In the genomic region with DNA sequence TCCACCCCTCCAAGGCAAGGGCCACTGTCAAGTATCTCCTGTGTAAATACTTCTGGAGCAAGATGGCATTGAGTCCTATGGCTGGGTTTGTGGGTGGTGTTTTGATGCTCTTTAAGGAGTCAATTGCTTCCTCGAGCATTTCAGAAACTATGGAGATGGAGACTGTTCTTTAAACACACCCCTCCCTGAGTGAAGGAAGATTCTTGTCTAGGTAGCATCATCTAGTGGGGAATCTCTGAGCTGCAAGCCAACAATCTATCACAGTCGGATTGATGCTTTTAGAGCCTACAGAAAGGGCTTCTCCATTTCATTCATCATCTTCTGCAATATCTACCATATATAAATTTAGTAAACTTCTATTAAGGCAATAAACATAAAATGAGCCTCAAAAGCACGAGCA, we compare ENCODE assay signal across 15 mouse cellular contexts.
DNase-seq lines count a peak whose midpoint lies in the region; ATAC-seq and TF ChIP-seq lines count a peak whose summit lies in the region.
"Had no signal": no experiment of that assay in that cellular context is flagged by ENCODE, and none has a peak within 500 bp of the region (broad histone marks: within the 10 kb centered on the region; RNA-seq: fewer than 3 reads in every experiment).

No protein-coding gene starts in this region.

- 73% methylated on average over 3 of the region's 3 CpGs for WGBS in forebrain, embryonic 14.5 days
- WGBS in forebrain, embryonic 13.5 days = 82% methylated on average over 3 of the region's 3 CpGs
- WGBS in intestine, postnatal 0 days = 58% methylated on average over 3 of the region's 3 CpGs
- 66% methylated on average over 3 of the region's 3 CpGs for WGBS in intestine, embryonic 15.5 days
- WGBS in midbrain, embryonic 14.5 days = 74% methylated on average over 3 of the region's 3 CpGs
- 77% methylated on average over 3 of the region's 3 CpGs for WGBS in midbrain, embryonic 10.5 days

- H3K9ac ChIP-seq in forebrain, embryonic 14.5 days (ENCODE audit: low read length) = no peak overlapping the region
- H3K9ac ChIP-seq in forebrain, embryonic 13.5 days = no peak overlapping the region
- H3K9ac ChIP-seq in intestine, postnatal 0 days (ENCODE audit: low read depth, low read length) = no peak overlapping the region
- H3K9ac ChIP-seq in intestine, embryonic 15.5 days = no peak overlapping the region
- H3K9ac ChIP-seq in midbrain, embryonic 14.5 days (replicated peaks; ENCODE audit: low read length) = no peak overlapping the region
- H3K9ac ChIP-seq: heart, embryonic 13.5 days; limb, embryonic 13.5 days had no signal

- H3K36me3 ChIP-seq in forebrain, embryonic 14.5 days (ENCODE audit: control insufficient read depth, insufficient read depth, low read length) = no peaks in the 10 kb centered on the region
- H3K36me3 ChIP-seq in forebrain, embryonic 13.5 days (ENCODE audit: poor library complexity, severe bottlenecking) = no peaks in the 10 kb centered on the region
- no peaks in the 10 kb centered on the region for H3K36me3 ChIP-seq in intestine, postnatal 0 days (ENCODE audit: control insufficient read depth, insufficient read depth)
- no peaks in the 10 kb centered on the region for H3K36me3 ChIP-seq in intestine, embryonic 15.5 days
- no peaks in the 10 kb centered on the region for H3K36me3 ChIP-seq in midbrain, embryonic 14.5 days (ENCODE audit: control insufficient read depth, insufficient read depth, low read length)
- H3K36me3 ChIP-seq in midbrain, embryonic 10.5 days = no peaks in the 10 kb centered on the region
- H3K36me3 ChIP-seq: heart, embryonic 13.5 days; limb, embryonic 13.5 days had no signal

- peak; percentile 52 for TF ChIP-seq CTCF in intestine, postnatal 0 days (IDR thresholded peaks at IDR 0.05; ENCODE audit: low read depth)

- peak; percentile 45 for DNase-seq in forebrain, embryonic 14.5 days (ENCODE audit: low spot score)
- DNase-seq in midbrain, embryonic 14.5 days = peak; percentile 46
- no peak for DNase-seq in midbrain, embryonic 10.5 days (ENCODE audit: low spot score)
- peak; percentile 7 for DNase-seq in induced T-regulatory cell, adult 2 months (ENCODE audit: low read depth)
- DNase-seq in cerebellum, postnatal 25 days = no peak
- DNase-seq: gastrocnemius, postnatal 14 days; kidney, adult 8-10 months; lung, adult 2 months; right cerebral cortex, postnatal 25 days had no signal

- H3K27me3 ChIP-seq in forebrain, embryonic 14.5 days (replicated peaks; ENCODE audit: control insufficient read depth, insufficient read depth, low read length) = no peaks in the 10 kb centered on the region
- H3K27me3 ChIP-seq in forebrain, embryonic 13.5 days = no peaks in the 10 kb centered on the region
- H3K27me3 ChIP-seq in intestine, postnatal 0 days (replicated peaks; ENCODE audit: control insufficient read depth, insufficient read depth, low read length) = no peaks in the 10 kb centered on the region
- no peaks in the 10 kb centered on the region for H3K27me3 ChIP-seq in intestine, embryonic 15.5 days (replicated peaks)
- H3K27me3 ChIP-seq in midbrain, embryonic 14.5 days (ENCODE audit: control insufficient read depth, insufficient read depth, low read length) = no peaks in the 10 kb centered on the region
- no peaks in the 10 kb centered on the region for H3K27me3 ChIP-seq in midbrain, embryonic 10.5 days (ENCODE audit: low read depth, poor library complexity, severe bottlenecking)
- H3K27me3 ChIP-seq: heart, embryonic 13.5 days; limb, embryonic 13.5 days had no signal

- no peak for ATAC-seq in forebrain, embryonic 14.5 days
- ATAC-seq in forebrain, embryonic 13.5 days = no peak
- no peak for ATAC-seq in intestine, postnatal 0 days
- ATAC-seq in intestine, embryonic 15.5 days = no peak
- ATAC-seq in midbrain, embryonic 14.5 days (ENCODE audit: low FRiP score, low TSS enrichment) = no peak

- no peak overlapping the region for H3K4me2 ChIP-seq in forebrain, embryonic 14.5 days (ENCODE audit: low read length)
- H3K4me2 ChIP-seq in forebrain, embryonic 13.5 days = no peak overlapping the region
- H3K4me2 ChIP-seq in intestine, postnatal 0 days (replicated peaks; ENCODE audit: low read depth) = no peak overlapping the region
- no peak overlapping the region for H3K4me2 ChIP-seq in intestine, embryonic 15.5 days (replicated peaks)
- no peak overlapping the region for H3K4me2 ChIP-seq in midbrain, embryonic 14.5 days (ENCODE audit: low read length)
- H3K4me2 ChIP-seq: heart, embryonic 13.5 days; limb, embryonic 13.5 days had no signal

- 0 out of 2 replicates have a peak, but pooled peaks cover 2% of the 10 kb centered on the region for H3K4me1 ChIP-seq in forebrain, embryonic 14.5 days (ENCODE audit: control insufficient read depth, insufficient read depth, low read length)
- 0 out of 2 replicates have a peak, but pooled peaks cover 4% of the 10 kb centered on the region for H3K4me1 ChIP-seq in forebrain, embryonic 13.5 days
- H3K4me1 ChIP-seq in intestine, postnatal 0 days (replicated peaks; ENCODE audit: control insufficient read depth, insufficient read depth, low read length) = no peaks in the 10 kb centered on the region
- no peaks in the 10 kb centered on the region for H3K4me1 ChIP-seq in intestine, embryonic 15.5 days (replicated peaks)
- no peaks in the 10 kb centered on the region for H3K4me1 ChIP-seq in midbrain, embryonic 14.5 days (ENCODE audit: control insufficient read depth, insufficient read depth, low read length)
- H3K4me1 ChIP-seq in midbrain, embryonic 10.5 days = peaks cover 7% of the 10 kb centered on the region

- no peak overlapping the region for H3K4me3 ChIP-seq in forebrain, embryonic 14.5 days (ENCODE audit: low read depth, low read length)
- H3K4me3 ChIP-seq in forebrain, embryonic 13.5 days = no peak overlapping the region
- no peak overlapping the region for H3K4me3 ChIP-seq in intestine, postnatal 0 days (ENCODE audit: low read depth, low read length)
- no peak overlapping the region for H3K4me3 ChIP-seq in intestine, embryonic 15.5 days (replicated peaks)
- H3K4me3 ChIP-seq in midbrain, embryonic 14.5 days (replicated peaks; ENCODE audit: low read depth, low read length) = no peak overlapping the region
- no peak overlapping the region for H3K4me3 ChIP-seq in midbrain, embryonic 10.5 days
- H3K4me3 ChIP-seq: heart, embryonic 13.5 days; limb, embryonic 13.5 days; myocyte had no signal

- H3K27ac ChIP-seq in forebrain, embryonic 14.5 days (ENCODE audit: low read depth, low read length) = no peak overlapping the region
- no peak overlapping the region for H3K27ac ChIP-seq in forebrain, embryonic 13.5 days
- no peak overlapping the region for H3K27ac ChIP-seq in intestine, postnatal 0 days (ENCODE audit: low read depth, low read length)
- H3K27ac ChIP-seq in intestine, embryonic 15.5 days = no peak overlapping the region
- H3K27ac ChIP-seq in midbrain, embryonic 14.5 days (replicated peaks; ENCODE audit: low read depth, low read length) = no peak overlapping the region
- no peak overlapping the region for H3K27ac ChIP-seq in midbrain, embryonic 10.5 days (replicated peaks)
- H3K27ac ChIP-seq: heart, embryonic 13.5 days; limb, embryonic 13.5 days had no signal

- H3K9me3 ChIP-seq in forebrain, embryonic 14.5 days (replicated peaks; ENCODE audit: control insufficient read depth, low read length) = no peaks in the 10 kb centered on the region
- H3K9me3 ChIP-seq in forebrain, embryonic 13.5 days (replicated peaks) = no peaks in the 10 kb centered on the region
- no peaks in the 10 kb centered on the region for H3K9me3 ChIP-seq in intestine, postnatal 0 days (ENCODE audit: control insufficient read depth)
- no peaks in the 10 kb centered on the region for H3K9me3 ChIP-seq in intestine, embryonic 15.5 days
- H3K9me3 ChIP-seq in midbrain, embryonic 14.5 days (ENCODE audit: control insufficient read depth, low read length) = no peaks in the 10 kb centered on the region
- H3K9me3 ChIP-seq in midbrain, embryonic 10.5 days (replicated peaks) = no peaks in the 10 kb centered on the region
- H3K9me3 ChIP-seq: heart, embryonic 13.5 days; limb, embryonic 13.5 days had no signal

Comparison
In these comparisons a context has a peak if more than half of its experiments do, and no peak if none do; other contexts are left out.
1. DNase-seq: peak in forebrain, embryonic 14.5 days (single experiment), midbrain, embryonic 14.5 days (single experiment) and induced T-regulatory cell, adult 2 months (single experiment); none in midbrain, embryonic 10.5 days (single experiment) and cerebellum, postnatal 25 days (0 of 2).